Mouse (Mus musculus) thymus, postnatal 14 days (tissue): ENCODE measurements at regions not wholly inside any gene's neighbourhood (a gene's known extent, or its start where the extent isn't known, plus 50 kb on each side); places are given as distances from the start of the nearest gene placed in this dataset.
A peak's percentile ranks its signal among the peaks of the same experiment; 100 is the strongest.

Experiments
- DNase-seq: peaks from one replicate; pipeline ENCODE4 v3.0.0; 2021

GRCm38 (mm10) chr13:28793166-28793935, 160.2 kb downstream of the Sox4 start:
- peak; percentile 67 for DNase-seq

GRCm38 (mm10) chr13:28792461-28793165, 160.9 kb downstream of the Sox4 start:
- DNase-seq = no peak

- peak; percentile 54 for DNase-seq
Measured at GRCm38 (mm10) chr13:28790381-28790780, 163.1 kb downstream of the Sox4 start.

- DNase-seq = no peak
Measured at GRCm38 (mm10) chr13:28787331-28787643, 166.2 kb downstream of the Sox4 start.

- DNase-seq = no peak
Measured at GRCm38 (mm10) chr13:28786629-28787330, 166.7 kb downstream of the Sox4 start.

GRCm38 (mm10) chr13:28782497-28783246, 170.8 kb downstream of the Sox4 start:
- no peak for DNase-seq

GRCm38 (mm10) chr13:28782081-28782480, 171.4 kb downstream of the Sox4 start:
- no peak for DNase-seq

GRCm38 (mm10) chr13:28781660-28782059, 171.9 kb downstream of the Sox4 start:
- no peak for DNase-seq

- DNase-seq = no peak
Measured at GRCm38 (mm10) chr13:28780462-28780861, 173.1 kb downstream of the Sox4 start.

- DNase-seq = no peak
Measured at GRCm38 (mm10) chr13:28775142-28775815, 178.2 kb downstream of the Sox4 start.

- no peak for DNase-seq
Measured at GRCm38 (mm10) chr13:28774649-28775048, 178.9 kb downstream of the Sox4 start.

- peak; percentile 49 for DNase-seq
Measured at GRCm38 (mm10) chr13:28773466-28773865, 180.0 kb downstream of the Sox4 start.

- DNase-seq = no peak
Measured at GRCm38 (mm10) chr13:28770531-28770930, 183.0 kb downstream of the Sox4 start.

GRCm38 (mm10) chr13:28770018-28770417, 183.5 kb downstream of the Sox4 start:
- DNase-seq = no peak

- DNase-seq = no peak
Measured at GRCm38 (mm10) chr13:28768717-28769426, 184.6 kb downstream of the Sox4 start.

- peak; percentile 50 for DNase-seq
Measured at GRCm38 (mm10) chr13:28762555-28762954, 191.0 kb downstream of the Sox4 start.

GRCm38 (mm10) chr13:28759026-28759425, 194.5 kb downstream of the Sox4 start:
- DNase-seq = no peak

GRCm38 (mm10) chr13:28757846-28758522, 195.5 kb downstream of the Sox4 start:
- DNase-seq = peak; percentile 93

GRCm38 (mm10) chr13:28756915-28757765, 196.4 kb downstream of the Sox4 start:
- peak; percentile 63 for DNase-seq

- no peak for DNase-seq
Measured at GRCm38 (mm10) chr13:28754207-28754606, 199.3 kb downstream of the Sox4 start.
